Mouse (Mus musculus): Measurements from ENCODE around the gene Syvn1. TPM values are rescaled to one million over a fixed set of nuclear protein-coding genes. Genes with fewer than 3 reads are reported as not detected.

The Syvn1 gene
- total RNA-seq (2021) = 10 to 100 TPM; 17.5 to 18.9 TPM
- long read RNA-seq, experiment 1, transcript Syvn1-204 (16 exons, 3,464 nt) = major isoform, 6 of 13 reads
- long read RNA-seq, experiment 1, partial matches to known transcripts = 6 of 13 reads
- long read RNA-seq, experiment 1, other reads (novel, unspliced or antisense) = 1 of 13 reads
- long read RNA-seq, experiment 2, transcript Syvn1-204 (16 exons, 3,464 nt) = major isoform, 9 of 17 reads
- long read RNA-seq, experiment 2, partial matches to known transcripts = 8 of 17 reads
- long read RNA-seq, experiment 2, other reads (novel, unspliced or antisense) = 0 of 17 reads

DNA sequence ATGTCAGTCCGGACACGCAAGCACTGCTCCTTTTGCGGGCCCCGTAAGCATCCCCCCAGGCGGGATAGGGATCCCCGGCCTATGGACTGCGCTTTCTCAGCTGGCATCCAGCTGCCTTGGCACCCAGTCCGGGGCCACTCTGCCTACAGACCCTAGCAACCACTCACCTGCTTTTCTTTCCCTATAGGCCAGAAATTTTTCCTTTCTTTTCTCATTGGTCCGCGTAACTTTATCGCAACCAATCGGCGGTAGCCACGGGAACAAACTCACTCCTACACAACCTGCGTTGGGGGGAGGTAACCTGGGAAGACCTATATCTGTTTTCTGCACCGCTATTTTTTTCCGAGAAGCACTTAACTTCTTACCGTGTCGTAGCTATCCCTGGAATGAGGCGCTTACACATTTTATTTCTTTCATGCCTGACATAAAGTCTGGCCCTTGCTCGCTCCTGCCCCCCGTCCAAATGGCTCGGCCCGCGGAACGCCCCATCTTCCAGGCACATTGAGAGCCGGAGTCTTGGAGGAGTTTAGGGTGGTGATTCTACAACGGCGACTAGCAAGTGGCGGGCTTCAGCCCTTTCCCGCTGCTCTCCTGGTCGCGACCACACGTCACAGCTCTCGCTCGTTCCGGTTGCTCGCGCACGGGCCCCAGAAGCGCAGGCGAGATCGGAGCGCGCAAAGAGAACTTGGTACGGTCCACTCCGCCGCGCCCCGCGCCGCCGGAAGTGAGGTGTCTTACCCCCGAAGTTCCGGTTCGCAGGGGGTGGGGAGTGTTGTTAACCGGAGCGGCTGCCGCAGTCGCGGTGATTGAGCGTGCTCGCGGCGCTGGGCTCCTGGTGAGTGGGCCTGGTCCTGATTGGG, at the start of gene Syvn1:
Gene Syvn1 (plus strand): TSS at position 283 of the 860 bp plus-strand sequence.
- intact Hi-C loops (cut with DNase I) = loop anchor here (5.0 kb wide), 2 partner anchors 81 to 129 kb away; partner anchors contain the start of gene Snx15
- peak; percentile 89 to 90 for DNase-seq

DNA sequence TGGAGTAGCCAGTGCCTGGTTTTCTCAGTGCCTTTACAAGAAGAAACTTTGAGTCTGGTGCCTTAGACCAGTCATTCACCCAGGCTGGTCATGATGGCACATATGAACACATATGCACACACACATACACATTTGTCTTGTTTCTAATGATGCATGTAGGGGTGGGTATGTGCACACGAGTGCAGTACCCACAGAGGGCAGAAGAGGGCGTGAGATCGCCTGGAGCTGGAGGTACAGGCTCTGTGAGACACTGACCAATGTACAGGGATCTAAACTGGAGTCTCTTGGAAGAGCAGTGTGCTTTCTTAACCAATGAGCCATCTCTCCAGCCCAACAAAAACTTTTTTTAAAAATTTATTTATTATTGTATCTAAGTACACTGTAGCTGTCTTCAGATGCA, 48.2 kb upstream of the Syvn1 start:
- no peak for DNase-seq
- intact Hi-C loops (cut with DNase I) = no loop called here

DNA sequence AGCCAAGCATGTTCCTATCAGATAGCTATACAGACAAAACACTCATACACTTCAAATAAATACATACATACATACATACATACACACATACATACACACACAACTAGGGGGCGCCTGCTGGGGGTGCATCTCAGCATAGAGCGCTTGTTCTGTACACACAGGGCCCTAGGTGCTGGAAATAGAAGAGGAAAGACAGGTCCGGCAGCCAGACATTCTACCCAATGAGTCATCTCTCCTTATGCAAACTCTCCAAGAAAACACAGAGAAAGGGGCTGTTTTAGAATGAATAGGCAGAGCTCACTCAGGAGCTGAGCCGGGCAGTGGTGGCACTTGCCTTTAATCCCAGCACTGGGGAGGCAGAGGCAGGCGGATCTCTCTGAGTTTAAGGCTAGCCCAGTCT, 46.4 kb upstream of the Syvn1 start:
- no peak for DNase-seq
- intact Hi-C loops (cut with DNase I) = no loop called here

DNA sequence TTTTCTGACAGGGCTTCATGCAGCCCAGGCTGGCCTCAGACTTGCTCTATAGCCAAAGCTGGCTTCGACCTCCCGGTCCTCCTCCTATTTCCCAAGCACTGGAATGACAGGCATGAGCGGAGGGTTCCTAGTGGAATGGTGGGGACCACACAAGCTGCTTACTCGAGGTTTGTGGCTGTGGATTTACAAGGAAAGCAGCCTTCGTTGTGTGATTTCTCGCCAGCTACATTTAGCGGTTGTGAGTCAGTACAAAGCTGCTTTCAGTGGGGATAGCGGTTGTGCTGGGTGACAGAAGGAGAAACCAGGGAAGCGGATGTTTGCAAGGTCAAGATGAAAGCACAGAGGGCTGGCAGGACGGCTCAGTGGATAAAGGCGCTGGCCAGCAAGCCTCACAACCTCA, 40.8 kb upstream of the Syvn1 start:
- intact Hi-C loops (cut with DNase I) = no loop called here
- no peak for DNase-seq

DNA sequence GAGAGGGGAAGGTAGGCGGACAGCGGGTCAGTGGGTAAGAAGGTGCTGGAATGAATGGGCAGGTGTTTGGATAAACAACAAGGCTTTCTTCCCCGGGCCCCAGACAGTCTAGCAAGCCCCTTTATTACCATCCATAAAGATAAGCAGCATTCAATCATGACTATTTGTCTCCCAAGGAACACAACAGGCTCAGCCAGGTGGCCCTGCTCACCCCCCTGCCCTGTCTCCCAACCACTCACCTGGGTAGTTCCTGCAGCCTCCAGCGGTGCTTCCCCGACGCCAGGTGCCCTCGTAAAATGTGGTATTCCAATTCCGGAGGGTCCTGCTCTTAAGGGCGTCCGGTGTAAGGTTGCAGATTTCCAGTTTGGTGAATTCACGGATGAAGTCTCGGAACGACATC, 39.4 kb upstream of the Syvn1 start:
- DNase-seq = no peak
- intact Hi-C loops (cut with DNase I) = no loop called here

DNA sequence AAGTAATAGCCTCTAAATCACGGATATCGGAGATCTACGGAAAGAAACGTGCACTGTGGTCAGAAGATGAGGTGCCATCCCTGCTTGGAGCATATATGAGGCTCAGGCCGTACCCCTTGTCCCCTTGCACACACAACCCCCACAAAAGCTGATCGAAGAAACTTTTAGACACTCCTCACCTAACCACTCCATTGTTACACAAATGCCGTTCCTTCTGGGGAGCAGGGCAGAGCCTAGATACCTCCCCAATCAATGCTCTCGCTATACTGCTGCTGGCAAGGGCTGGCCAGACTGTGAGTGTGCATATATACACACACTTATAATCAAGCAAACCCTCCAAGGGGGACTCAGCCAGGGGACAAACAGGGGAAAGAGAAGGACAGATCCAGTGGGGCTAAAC, 37.2 kb upstream of the Syvn1 start:
- intact Hi-C loops (cut with DNase I) = no loop called here
- no peak for DNase-seq

DNA sequence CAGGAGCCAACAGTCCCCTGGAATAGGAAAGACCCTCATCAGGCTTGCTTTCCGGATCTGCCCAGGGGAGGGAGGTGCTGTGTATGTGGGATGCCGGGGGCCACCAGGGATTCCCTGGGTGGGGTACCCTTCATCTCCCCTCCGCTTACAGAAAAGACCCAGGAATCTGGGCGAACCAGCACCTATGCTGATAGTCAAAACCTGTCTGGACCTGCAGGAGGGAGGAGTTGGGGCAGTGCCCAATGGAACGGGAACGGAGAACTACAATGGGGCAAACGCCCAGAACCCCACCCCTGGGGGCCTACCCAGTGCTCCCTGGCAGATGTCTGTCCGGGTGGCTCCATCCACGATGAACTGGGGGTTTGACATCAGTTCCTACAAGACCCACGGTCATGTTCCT, 32.7 kb upstream of the Syvn1 start:
- DNase-seq = no peak

DNA sequence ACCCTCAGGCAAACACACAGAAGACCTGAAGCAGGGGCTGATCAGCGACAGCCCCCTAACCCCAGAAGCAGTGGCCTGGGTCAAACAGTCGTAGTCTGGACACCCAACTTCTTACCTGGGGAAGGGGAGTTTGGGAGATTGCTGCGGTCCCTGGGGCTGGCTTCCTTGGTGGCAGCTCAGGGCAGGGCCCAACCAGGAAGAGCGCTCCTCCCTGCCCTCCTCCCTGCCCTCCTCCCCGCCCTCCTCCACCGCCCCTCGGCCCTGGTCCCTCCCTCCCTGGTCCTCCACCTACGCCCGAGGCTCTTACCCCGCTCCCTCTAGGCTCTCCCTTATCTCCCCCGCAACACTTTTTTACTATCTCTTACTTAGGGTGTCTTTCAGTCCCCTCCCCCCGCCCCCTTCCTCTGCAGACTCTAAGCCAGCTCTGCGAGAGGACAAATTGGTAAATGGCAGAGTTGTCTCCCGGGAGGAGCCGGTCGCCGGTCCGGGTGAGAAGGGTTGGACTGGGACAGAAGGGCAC, 31.3 kb upstream of the Syvn1 start:
- DNase-seq = peak; percentile 45 to 65

More for the DNA sequence above, 32.7 kb upstream of the Syvn1 start:
- intact Hi-C loops (cut with DNase I) = no loop called here

DNA sequence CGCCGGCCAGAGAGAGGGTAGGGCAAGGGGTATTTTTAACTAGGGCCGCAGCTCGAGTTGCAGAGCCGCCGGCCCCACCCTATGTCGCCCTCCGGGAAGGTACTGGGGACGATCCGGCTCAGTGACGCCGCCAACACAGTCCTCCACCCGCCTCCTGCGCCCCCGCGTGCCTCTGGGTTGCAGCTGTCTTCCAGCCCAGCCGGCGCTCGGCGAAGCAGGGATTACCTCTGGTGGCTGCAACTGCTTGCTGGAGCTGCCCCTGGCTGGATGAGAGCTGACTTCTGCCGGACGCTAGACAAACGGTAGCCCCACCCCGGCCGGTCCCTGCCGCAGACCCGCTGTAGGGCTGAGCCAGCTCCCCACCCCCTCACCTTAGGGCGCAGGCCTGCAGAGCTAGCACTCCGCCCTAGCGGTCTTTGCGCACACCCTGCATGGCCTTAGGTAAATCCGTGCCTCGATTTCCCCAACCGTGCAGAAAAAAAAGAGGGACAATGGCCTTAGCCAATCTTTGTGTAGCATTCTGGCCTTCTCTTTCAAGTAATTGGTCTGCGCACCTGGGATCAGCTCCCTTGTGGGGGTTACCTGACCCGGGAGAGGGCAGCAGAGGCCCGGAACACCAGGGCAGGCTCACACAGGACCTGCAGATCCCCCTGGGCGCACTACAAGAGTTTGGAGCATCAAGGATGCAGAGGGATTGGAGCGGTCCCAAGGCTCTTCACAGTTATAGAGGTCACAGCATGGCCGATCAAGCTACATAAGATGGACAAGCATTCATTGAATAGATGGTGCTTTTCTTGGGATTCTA, 30.7 kb upstream of the Syvn1 start, which contains the start of gene Capn1:
Gene Capn1 (minus strand): TSS at position 387 of the 805 bp plus-strand sequence.
- intact Hi-C loops (cut with DNase I) = loop anchor here (5.0 kb wide), 1 partner anchor 93 kb away; the partner anchor contains the start of gene Cdc42ep2
- peak; percentile 76 to 79 for DNase-seq

More for the DNA sequence above, 31.3 kb upstream of the Syvn1 start:
- intact Hi-C loops (cut with DNase I) = loop anchor here (5.0 kb wide), 1 partner anchor 93 kb away; the partner anchor contains the start of gene Cdc42ep2

DNA sequence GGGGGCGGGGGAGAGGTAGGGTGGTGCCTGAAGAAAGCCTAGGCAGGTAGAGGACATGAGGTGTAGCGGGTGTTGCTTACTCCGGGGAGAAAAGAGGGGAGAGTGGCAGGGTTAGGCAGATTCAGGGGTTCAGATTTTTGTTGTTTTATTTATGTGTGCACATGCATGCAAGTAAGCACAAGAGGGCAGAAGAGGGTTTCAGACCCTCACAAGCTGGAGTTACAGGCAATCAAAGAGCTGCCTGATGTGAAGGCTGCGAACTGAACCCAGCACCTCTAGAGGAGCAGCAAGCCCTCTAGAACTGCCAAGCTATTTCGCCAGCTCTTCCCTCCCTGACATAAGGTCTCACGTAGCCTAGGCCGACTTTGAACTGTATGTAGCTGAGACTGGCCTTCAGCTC, 29.8 kb upstream of the Syvn1 start:
- no peak for DNase-seq
- intact Hi-C loops (cut with DNase I) = loop anchor here (5.0 kb wide), 1 partner anchor 94 kb away; the partner anchor contains the start of gene Cdc42ep2

DNA sequence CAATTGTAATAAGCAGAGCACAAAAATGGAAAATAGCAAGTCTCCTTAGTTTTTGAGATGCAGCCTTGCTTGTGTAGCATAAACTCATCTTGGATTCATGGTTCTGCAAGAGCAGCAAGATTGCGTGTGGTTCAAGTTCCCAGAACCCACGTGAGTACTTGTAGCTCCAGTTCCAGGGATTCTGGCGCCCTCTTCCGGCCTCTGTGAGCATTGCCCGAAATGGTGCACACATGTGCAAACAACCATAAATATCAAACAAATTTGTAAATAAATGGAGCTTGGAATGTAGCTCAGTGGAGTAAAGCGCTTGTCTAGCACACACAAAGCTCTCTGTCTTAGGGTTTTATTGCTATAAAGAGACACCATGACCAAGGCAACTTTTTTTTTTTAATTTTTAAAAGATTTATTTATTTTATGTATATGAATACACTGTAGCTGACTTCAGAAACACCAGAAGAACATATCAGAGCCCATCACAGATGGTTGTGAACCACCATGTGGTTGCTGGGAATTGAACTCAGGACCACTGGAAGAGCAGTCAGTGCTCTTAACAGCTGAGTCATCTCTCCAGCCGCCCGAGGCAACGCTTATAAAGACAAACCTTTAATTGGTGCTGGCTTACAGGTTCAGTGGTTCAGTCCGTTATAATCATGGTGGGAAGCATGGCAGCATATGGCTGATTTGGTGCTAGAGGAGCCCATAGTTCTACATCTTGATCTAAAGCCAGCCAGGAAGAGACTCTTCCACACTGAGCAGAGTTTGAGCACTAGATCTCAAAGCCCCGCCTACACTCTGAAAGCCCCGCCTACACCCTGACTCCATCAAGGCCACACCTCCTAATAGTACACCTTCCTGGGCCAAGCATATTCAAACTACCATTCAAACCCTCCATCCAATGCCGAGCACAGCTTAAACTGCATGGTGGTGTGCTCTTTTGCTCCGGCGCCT, 28.0 kb upstream of the Syvn1 start:
- intact Hi-C loops (cut with DNase I) = loop anchor here (1.0 to 5.0 kb wide), 2 partner anchors 53 to 96 kb away; partner anchors contain the start of gene Cdc42ep2
- peak; percentile 86 to 92 for DNase-seq

DNA sequence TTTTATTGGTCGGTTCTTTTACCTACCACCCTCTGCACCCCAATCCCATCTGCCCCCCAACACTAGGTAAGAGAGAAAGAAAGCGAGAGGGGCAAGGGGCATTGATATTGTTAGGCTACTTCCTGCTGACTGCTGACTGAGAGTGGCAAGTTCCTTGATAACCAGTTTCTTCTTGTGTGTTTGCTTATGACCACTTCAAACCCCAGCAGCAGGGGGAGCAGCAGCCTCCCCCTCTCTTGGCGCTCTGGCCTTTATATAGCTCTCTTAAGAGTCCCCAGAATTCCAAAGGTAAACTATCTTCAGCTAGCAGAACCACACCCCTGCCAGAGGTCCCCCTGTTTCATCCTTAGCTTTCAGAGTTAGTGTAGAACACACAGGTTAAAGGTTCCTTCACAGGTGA, 26.1 kb upstream of the Syvn1 start:
- intact Hi-C loops (cut with DNase I) = no loop called here
- no peak for DNase-seq

DNA sequence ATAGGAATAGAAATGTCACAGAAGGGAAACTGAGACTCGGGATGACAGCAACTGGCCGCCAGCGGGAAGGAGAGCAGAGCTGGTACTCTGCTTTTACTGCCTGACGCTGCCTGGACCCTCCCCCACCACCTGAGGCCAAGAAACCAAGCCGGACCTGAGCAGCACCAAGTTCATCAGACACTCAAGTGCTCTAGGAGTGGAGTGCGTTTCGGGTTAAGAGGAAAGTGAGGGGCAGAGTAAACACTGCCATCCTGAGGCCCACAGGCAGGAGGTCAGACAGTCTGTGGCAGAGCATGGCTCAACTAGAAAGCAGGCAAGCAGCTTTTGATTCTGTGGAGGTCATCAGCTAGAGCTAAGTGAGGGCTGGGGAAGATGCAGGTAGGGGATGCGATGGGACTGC, 23.3 kb upstream of the Syvn1 start:
- DNase-seq = no peak
- intact Hi-C loops (cut with DNase I) = no loop called here

DNA sequence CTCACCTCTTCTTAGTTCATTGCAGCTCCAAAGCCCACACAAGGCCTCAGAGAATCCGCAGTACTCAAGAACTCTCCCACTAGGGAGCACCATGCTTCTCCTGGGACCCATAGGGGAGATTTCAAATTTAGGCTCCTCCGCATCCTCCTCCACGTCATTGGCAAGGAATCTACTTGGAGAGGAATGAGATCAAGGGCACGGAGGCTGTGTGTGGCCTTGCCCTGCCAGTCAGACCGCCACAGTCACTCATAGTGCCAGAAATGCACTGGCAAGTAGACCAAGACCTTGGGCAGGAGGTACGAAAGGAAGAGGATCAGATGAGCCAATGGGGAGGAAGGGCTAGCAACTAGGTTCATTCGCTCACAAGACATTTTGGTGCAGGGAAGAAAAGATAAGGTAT, 22.4 kb upstream of the Syvn1 start:
- intact Hi-C loops (cut with DNase I) = no loop called here
- no peak for DNase-seq

DNA sequence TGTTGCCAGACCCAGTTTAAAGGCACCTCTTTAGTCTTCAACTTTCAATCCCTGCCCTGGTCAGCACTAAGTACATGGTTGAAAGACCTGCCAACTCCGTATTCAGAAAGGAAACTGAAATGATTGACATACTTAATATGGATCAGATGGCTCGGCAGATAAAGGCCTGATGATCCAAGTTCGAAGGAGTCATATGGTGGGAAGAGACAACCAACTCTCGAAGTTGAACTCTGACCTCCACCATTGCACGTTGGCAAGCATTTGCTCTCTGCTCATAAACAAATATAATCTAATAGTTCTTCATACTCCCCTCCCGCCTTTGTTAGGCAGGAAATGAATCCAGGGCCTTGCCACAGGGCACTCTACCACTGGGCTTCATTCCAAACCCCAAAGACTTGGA, 17.4 kb upstream of the Syvn1 start:
- no peak for DNase-seq
- intact Hi-C loops (cut with DNase I) = no loop called here

DNA sequence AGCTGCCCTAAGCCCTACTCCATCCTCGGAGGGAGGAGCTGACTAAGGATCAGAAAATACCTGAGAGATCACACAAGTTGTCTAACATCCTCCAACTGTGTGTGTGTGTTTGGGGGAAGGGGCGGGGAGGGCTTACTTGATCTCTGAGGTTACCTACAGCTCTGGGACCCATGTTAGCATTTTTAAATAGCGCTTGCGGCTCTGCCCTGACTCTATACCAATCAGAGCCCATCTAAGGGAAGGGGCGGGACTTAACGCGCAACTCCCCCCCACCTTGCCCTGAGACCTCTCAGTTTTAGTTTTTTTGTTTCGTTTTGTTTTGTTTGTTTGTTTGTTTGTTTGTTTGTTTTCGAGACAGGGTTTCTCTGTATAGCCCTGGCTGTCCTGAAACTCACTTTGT, 16.9 kb upstream of the Syvn1 start:
- intact Hi-C loops (cut with DNase I) = no loop called here

DNA sequence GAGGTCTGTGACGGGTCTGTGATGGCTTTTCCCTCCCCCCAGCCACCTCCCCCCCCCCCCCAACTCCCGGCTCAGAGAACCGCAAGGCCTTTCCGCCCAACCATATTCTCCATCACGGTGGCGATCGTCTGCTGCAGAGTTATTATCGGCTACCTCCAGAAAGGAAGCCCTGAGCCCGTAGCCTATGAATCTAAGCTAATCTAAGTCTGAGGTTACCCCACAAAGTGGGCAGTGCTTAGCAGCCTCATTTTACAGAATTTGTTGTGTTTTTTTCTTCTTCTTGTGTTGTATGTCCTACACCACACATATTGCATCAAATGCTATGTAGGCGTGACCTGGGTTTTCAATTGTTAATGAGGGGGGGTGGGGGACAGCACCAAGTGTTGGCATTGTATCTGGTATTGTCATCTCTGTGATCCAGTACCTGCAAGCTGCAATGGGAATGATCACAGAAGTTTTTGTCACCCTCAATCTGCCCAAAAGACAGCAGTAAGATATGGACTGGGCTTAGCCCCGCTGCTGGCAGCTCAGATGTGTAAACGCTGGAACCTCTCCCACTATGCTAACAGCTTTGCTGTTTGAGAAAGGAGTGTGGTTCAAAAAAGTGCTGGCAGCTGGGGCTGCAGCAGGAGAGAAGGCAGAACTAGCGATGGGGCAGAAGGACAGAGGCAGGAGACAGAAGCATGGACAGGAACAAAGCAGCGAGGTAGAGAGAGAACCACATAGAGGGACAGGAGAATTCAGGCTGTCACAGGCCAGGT, 15.7 kb upstream of the Syvn1 start:
- no peak for DNase-seq
- intact Hi-C loops (cut with DNase I) = no loop called here

More for the DNA sequence above, 16.9 kb upstream of the Syvn1 start:
- no peak for DNase-seq

DNA sequence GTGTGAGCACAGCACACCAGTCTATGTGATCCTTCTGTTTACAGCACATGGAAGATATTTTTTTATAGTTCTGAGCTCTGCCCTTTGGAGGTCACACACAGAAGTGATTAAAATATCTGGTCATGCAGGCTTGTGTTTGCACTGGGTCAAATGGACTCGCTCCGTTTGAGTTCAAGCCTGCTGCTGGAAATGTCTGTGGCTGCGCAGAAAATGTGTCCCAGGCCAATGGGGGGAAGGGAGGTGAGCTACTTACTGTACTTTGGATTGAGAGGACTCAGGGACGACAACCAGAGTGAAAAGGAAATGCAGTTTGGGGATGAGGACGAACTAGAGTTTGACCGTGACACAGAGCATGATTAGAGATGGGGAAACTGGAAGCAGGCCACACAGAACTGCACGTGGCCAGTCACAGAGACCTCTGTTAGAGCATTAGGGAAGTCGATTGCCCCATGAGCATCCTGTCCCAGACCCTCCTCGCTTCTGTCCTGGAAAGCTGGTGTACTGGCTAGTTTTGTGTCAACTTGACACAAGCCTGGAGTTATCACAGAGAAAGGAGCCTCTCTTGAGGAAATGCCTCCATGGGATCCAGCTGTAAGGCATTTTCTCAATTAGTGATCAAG, 10.3 kb upstream of the Syvn1 start:
- intact Hi-C loops (cut with DNase I) = no loop called here
- DNase-seq = no peak

Data from heart, postnatal 14 days (tissue).